Mouse (Mus musculus): ENCODE data around the gene Tesk1. TPM values are rescaled to one million over a fixed set of nuclear protein-coding genes. Genes with fewer than 3 reads are reported as not detected.

Tesk1 gene
- polyA plus RNA-seq, 1 experiment from 2014 or later: 15.4 TPM

- Histone ChIP-seq H3K36me3 (peaks cover 18% of the 10 kb centered on the region), H3K4me1 (peaks cover 14% of the 10 kb centered on the region), H3K27me3 (replicated peaks) (no peaks in the 10 kb centered on the region), H3K4me2 (replicated peaks) (peak overlapping the region; percentile 94), H3K4me3 (peak overlapping the region; percentile 97), H3K27ac (peak overlapping the region; percentile 92), H3K9me3 (no peaks in the 10 kb centered on the region), H3K9ac (peak overlapping the region; percentile 98)
- WGBS: under 1% methylated on average over 33 of the region's 33 CpGs
- peak; percentile 96 for ATAC-seq (ENCODE audit: low FRiP score, low read depth)
Observed at GRCm38 (mm10) chr4:43442044-43442443, 305 bp downstream of the Tesk1 start.

- Histone ChIP-seq H3K27me3 (replicated peaks) (no peaks in the 10 kb centered on the region), H3K9me3 (no peaks in the 10 kb centered on the region), H3K9ac (peak overlapping the region; percentile 98), H3K27ac (peak overlapping the region; percentile 92), H3K4me3 (peak overlapping the region; percentile 97), H3K4me1 (peaks cover 14% of the 10 kb centered on the region), H3K4me2 (replicated peaks) (peak overlapping the region; percentile 94), H3K36me3 (peaks cover 24% of the 10 kb centered on the region)
- WGBS: under 1% methylated on average over 86 of the region's 88 CpGs
- peak; percentile 77 for ATAC-seq (ENCODE audit: low FRiP score, low read depth)
Observed at GRCm38 (mm10) chr4:43442456-43443361, 970 bp downstream of the Tesk1 start.

GRCm38 (mm10) chr4:43443511-43443910, 1.8 kb downstream of the Tesk1 start:
- Histone ChIP-seq H3K4me1 (peaks cover 14% of the 10 kb centered on the region), H3K4me2 (replicated peaks) (peak overlapping the region; percentile 94), H3K9me3 (no peaks in the 10 kb centered on the region), H3K27ac (peak overlapping the region; percentile 92), H3K4me3 (peak overlapping the region; percentile 97), H3K36me3 (peaks cover 32% of the 10 kb centered on the region), H3K9ac (peak overlapping the region; percentile 98), H3K27me3 (replicated peaks) (no peaks in the 10 kb centered on the region)
- under 1% methylated on average over 28 of the region's 28 CpGs for whole genome bisulfite sequencing
- peak; percentile 16; the same call in 1 of the 2 replicates for ATAC-seq (ENCODE audit: low FRiP score, low read depth)

- no peak overlapping the region for H3K4me2 ChIP-seq (replicated peaks)
- no peak overlapping the region for H3K27ac ChIP-seq
- H3K9me3 ChIP-seq: no peaks in the 10 kb centered on the region
- H3K27me3 ChIP-seq (replicated peaks): peaks cover 4% of the 10 kb centered on the region; the same call in 1 of the 2 replicates
- 93% methylated on average over 13 of the region's 13 CpGs for WGBS
- no peak overlapping the region for H3K4me3 ChIP-seq
- no peak for ATAC-seq (ENCODE audit: low FRiP score, low read depth)
- no peak overlapping the region for H3K9ac ChIP-seq
- peaks cover 33% of the 10 kb centered on the region for H3K36me3 ChIP-seq
- peaks cover 14% of the 10 kb centered on the region for H3K4me1 ChIP-seq
Observed at GRCm38 (mm10) chr4:43447251-43447650, 5.5 kb downstream of the Tesk1 start.

GRCm38 (mm10) chr4:43448554-43448953, 6.8 kb downstream of the Tesk1 start:
- Histone ChIP-seq H3K27ac (no peak overlapping the region), H3K4me2 (replicated peaks) (no peak overlapping the region), H3K36me3 (peaks cover 33% of the 10 kb centered on the region), H3K4me3 (no peak overlapping the region), H3K27me3 (replicated peaks) (peaks cover 16% of the 10 kb centered on the region; the same call in 1 of the 2 replicates), H3K9me3 (no peaks in the 10 kb centered on the region), H3K9ac (no peak overlapping the region), H3K4me1 (peaks cover 21% of the 10 kb centered on the region)
- WGBS: 88% methylated on average over 3 of the region's 3 CpGs
- no peak for ATAC-seq (ENCODE audit: low FRiP score, low read depth)

GRCm38 (mm10) chr4:43452315-43452714, 10.6 kb downstream of the Tesk1 start:
- no peak overlapping the region for H3K27ac ChIP-seq
- H3K27me3 ChIP-seq (replicated peaks): peaks cover 29% of the 10 kb centered on the region; the same call in 1 of the 2 replicates
- no peak overlapping the region for H3K4me2 ChIP-seq (replicated peaks)
- no peak overlapping the region for H3K4me3 ChIP-seq
- whole genome bisulfite sequencing: 66% methylated on average over 11 of the region's 11 CpGs
- no peak for ATAC-seq (ENCODE audit: low FRiP score, low read depth)
- peaks cover 23% of the 10 kb centered on the region for H3K4me1 ChIP-seq
- H3K9me3 ChIP-seq: no peaks in the 10 kb centered on the region
- no peak overlapping the region for H3K9ac ChIP-seq
- H3K36me3 ChIP-seq: peaks cover 13% of the 10 kb centered on the region

GRCm38 (mm10) chr4:43453413-43453812, 11.7 kb downstream of the Tesk1 start:
- H3K4me3 ChIP-seq: 0 out of 2 replicates have a peak overlapping the region, but pooled peaks have one; percentile 12
- H3K4me2 ChIP-seq (replicated peaks): peak overlapping the region; percentile 55
- peak; percentile 56; the same call in 1 of the 2 replicates for ATAC-seq (ENCODE audit: low FRiP score, low read depth)
- H3K9me3 ChIP-seq: no peaks in the 10 kb centered on the region
- H3K27ac ChIP-seq: no peak overlapping the region
- peaks cover 2% of the 10 kb centered on the region; the same call in 1 of the 2 replicates for H3K36me3 ChIP-seq
- WGBS: 2% methylated on average over 18 of the region's 18 CpGs
- peak overlapping the region; percentile 22; the same call in 1 of the 2 replicates for H3K9ac ChIP-seq
- H3K4me1 ChIP-seq: peaks cover 24% of the 10 kb centered on the region
- H3K27me3 ChIP-seq (replicated peaks): peaks cover 29% of the 10 kb centered on the region; the same call in 1 of the 2 replicates

GRCm38 (mm10) chr4:43454041-43454836, 12.5 kb downstream of the Tesk1 start, which contains the start of gene Cd72:
Cd72 (minus strand) TSS chr4:43454628.
- no peaks in the 10 kb centered on the region for H3K9me3 ChIP-seq
- H3K27me3 ChIP-seq (replicated peaks): peaks cover 29% of the 10 kb centered on the region; the same call in 1 of the 2 replicates
- WGBS: 31% methylated on average over 20 of the region's 20 CpGs
- no peaks in the 10 kb centered on the region for H3K36me3 ChIP-seq
- H3K4me1 ChIP-seq: peaks cover 24% of the 10 kb centered on the region
- H3K4me3 ChIP-seq: 0 out of 2 replicates have a peak within 1 kb of the TSS, but pooled peaks have one; percentile 12
- peak within 1 kb of the TSS; percentile 55 for H3K4me2 ChIP-seq (replicated peaks)
- no peak within 1 kb of the TSS for H3K27ac ChIP-seq
- ATAC-seq (ENCODE audit: low FRiP score, low read depth): no peak
- H3K9ac ChIP-seq: peak within 1 kb of the TSS; percentile 22; the same call in 1 of the 2 replicates

- H3K4me1 ChIP-seq: peaks cover 24% of the 10 kb centered on the region
- no peak overlapping the region for H3K4me3 ChIP-seq
- no peaks in the 10 kb centered on the region for H3K9me3 ChIP-seq
- 29% methylated on average over 4 of the region's 4 CpGs for WGBS
- H3K27me3 ChIP-seq (replicated peaks): peaks cover 29% of the 10 kb centered on the region; the same call in 1 of the 2 replicates
- H3K36me3 ChIP-seq: no peaks in the 10 kb centered on the region
- no peak overlapping the region for H3K9ac ChIP-seq
- H3K27ac ChIP-seq: no peak overlapping the region
- no peak for ATAC-seq (ENCODE audit: low FRiP score, low read depth)
- H3K4me2 ChIP-seq (replicated peaks): no peak overlapping the region
Observed at GRCm38 (mm10) chr4:43456470-43456869, 14.7 kb downstream of the Tesk1 start.

GRCm38 (mm10) chr4:43457124-43457523, 15.4 kb downstream of the Tesk1 start:
- H3K4me1 ChIP-seq: peaks cover 24% of the 10 kb centered on the region
- H3K36me3 ChIP-seq: no peaks in the 10 kb centered on the region
- H3K4me3 ChIP-seq: no peak overlapping the region
- H3K9me3 ChIP-seq: no peaks in the 10 kb centered on the region
- H3K4me2 ChIP-seq (replicated peaks): no peak overlapping the region
- H3K27me3 ChIP-seq (replicated peaks): peaks cover 27% of the 10 kb centered on the region; the same call in 1 of the 2 replicates
- 15% methylated on average over 8 of the region's 8 CpGs for WGBS
- H3K9ac ChIP-seq: no peak overlapping the region
- no peak overlapping the region for H3K27ac ChIP-seq
- ATAC-seq (ENCODE audit: low FRiP score, low read depth): no peak

- H3K4me1 ChIP-seq: no peaks in the 10 kb centered on the region
- H3K27ac ChIP-seq: no peak overlapping the region
- no peaks in the 10 kb centered on the region for H3K27me3 ChIP-seq (replicated peaks)
- no peak overlapping the region for H3K4me2 ChIP-seq (replicated peaks)
- H3K9ac ChIP-seq: no peak overlapping the region
- ATAC-seq (ENCODE audit: low FRiP score, low read depth): no peak
- no peaks in the 10 kb centered on the region for H3K9me3 ChIP-seq
- no peak overlapping the region for H3K4me3 ChIP-seq
- 93% methylated on average over 5 of the region's 5 CpGs for WGBS
- no peaks in the 10 kb centered on the region for H3K36me3 ChIP-seq
Observed at GRCm38 (mm10) chr4:43463102-43463501, 21.4 kb downstream of the Tesk1 start.

GRCm38 (mm10) chr4:43465935-43466334, 24.2 kb downstream of the Tesk1 start:
- Histone ChIP-seq H3K9me3 (no peaks in the 10 kb centered on the region), H3K27ac (no peak overlapping the region), H3K27me3 (replicated peaks) (no peaks in the 10 kb centered on the region), H3K36me3 (no peaks in the 10 kb centered on the region), H3K4me2 (replicated peaks) (no peak overlapping the region), H3K4me3 (no peak overlapping the region), H3K9ac (no peak overlapping the region), H3K4me1 (no peaks in the 10 kb centered on the region)
- no peak for ATAC-seq (ENCODE audit: low FRiP score, low read depth)
- 90% methylated on average over 6 of the region's 6 CpGs for WGBS

All from neural tube, embryonic 12.5 days (tissue).